Mouse (Mus musculus) monocyte, adult 5-6 weeks (primary cell): Measurements from ENCODE around the gene Hpcal1. TPM values are rescaled to one million over a fixed set of nuclear protein-coding genes. Genes with fewer than 3 reads are reported as not detected.

Source experiments
- ATAC-seq: fragments of 153-309, 156-312 bp; replicated peaks from 2 replicates; pipeline ENCODE4 v1.8.0; 2017; ENCODE audit warnings: mild to moderate bottlenecking; ENCODE audit not compliant: low TSS enrichment, insufficient number of reproducible peaks, severe bottlenecking, poor library complexity, low FRiP score
- total RNA-seq: library from RNA; stranded (forward); fragments of 200-1000, 200-491, 200-594 nt; gene quantifications from 3 replicates; pipeline ENCODE4 v1.2.3, GENCODE M21; 2017

Hpcal1 gene
- total RNA-seq, 1 experiment from 2014 or later = 30.2 TPM

- peak; percentile 83 for ATAC-seq
Observed at GRCm38 (mm10) chr12:17679571-17679970, 11.1 kb upstream of the Hpcal1 start.

- peak; percentile 51 for ATAC-seq
Observed at GRCm38 (mm10) chr12:17682161-17682560, 8.5 kb upstream of the Hpcal1 start.

- ATAC-seq = no peak
Observed at GRCm38 (mm10) chr12:17684315-17684714, 6.3 kb upstream of the Hpcal1 start.

- ATAC-seq = no peak
Observed at GRCm38 (mm10) chr12:17686116-17686515, 4.5 kb upstream of the Hpcal1 start.

- no peak for ATAC-seq
Observed at GRCm38 (mm10) chr12:17688913-17689312, 1.7 kb upstream of the Hpcal1 start.

- ATAC-seq = peak; percentile 68
Observed at GRCm38 (mm10) chr12:17689931-17690563, 609 bp upstream of the Hpcal1 start.

GRCm38 (mm10) chr12:17691320-17691876 lies 742 bp downstream of the Hpcal1 start:
- no peak for ATAC-seq

GRCm38 (mm10) chr12:17691891-17692321 lies 1.2 kb downstream of the Hpcal1 start:
- no peak for ATAC-seq

- ATAC-seq = no peak
Observed at GRCm38 (mm10) chr12:17692356-17692755, 1.7 kb downstream of the Hpcal1 start.

GRCm38 (mm10) chr12:17692953-17693352 lies 2.3 kb downstream of the Hpcal1 start:
- ATAC-seq = no peak

GRCm38 (mm10) chr12:17694589-17695115 lies 4.0 kb downstream of the Hpcal1 start:
- no peak for ATAC-seq

GRCm38 (mm10) chr12:17696395-17696794 lies 5.7 kb downstream of the Hpcal1 start:
- no peak for ATAC-seq

- no peak for ATAC-seq
Observed at GRCm38 (mm10) chr12:17698934-17699333, 8.3 kb downstream of the Hpcal1 start.

- no peak for ATAC-seq
Observed at GRCm38 (mm10) chr12:17699480-17699879, 8.8 kb downstream of the Hpcal1 start.

GRCm38 (mm10) chr12:17701131-17701720 lies 10.6 kb downstream of the Hpcal1 start:
- ATAC-seq = no peak

- ATAC-seq = no peak
Observed at GRCm38 (mm10) chr12:17701795-17702194, 11.1 kb downstream of the Hpcal1 start.

GRCm38 (mm10) chr12:17702257-17702943 lies 11.7 kb downstream of the Hpcal1 start:
- no peak for ATAC-seq

- ATAC-seq = no peak
Observed at GRCm38 (mm10) chr12:17702944-17703335, 12.3 kb downstream of the Hpcal1 start.

GRCm38 (mm10) chr12:17703866-17704265 lies 13.2 kb downstream of the Hpcal1 start:
- no peak for ATAC-seq
